Mouse (Mus musculus) heart, adult 9 months (tissue): ENCODE measurements around the gene Smad1.

Source experiments
- DNase-seq, 2 experiments: peaks; one replicate each; pipeline ENCODE4 v3.0.0; 2022; ENCODE audit warnings: low spot score in 2 of 2

Smad1 gene

GRCm38 (mm10) chr8:79299704-79300103, 99.6 kb downstream of the Smad1 start:
- no peak for DNase-seq

GRCm38 (mm10) chr8:79297763-79298162, 101.6 kb downstream of the Smad1 start:
- DNase-seq, result peak; percentile 36 to 51

- DNase-seq, result no peak
Observed at GRCm38 (mm10) chr8:79295276-79296105, 103.8 kb downstream of the Smad1 start.

- DNase-seq, result peak; percentile 97 to 99
Observed at GRCm38 (mm10) chr8:79294610-79295275, 104.6 kb downstream of the Smad1 start, which contains the start of gene Mmaa. Gene Mmaa (minus strand): TSS chr8:79294937.

GRCm38 (mm10) chr8:79293841-79294240, 105.5 kb downstream of the Smad1 start:
- no peak for DNase-seq

GRCm38 (mm10) chr8:79292712-79293264, 106.5 kb downstream of the Smad1 start:
- DNase-seq, result no peak

GRCm38 (mm10) chr8:79289592-79289991, 109.7 kb downstream of the Smad1 start:
- DNase-seq, result no peak

- no peak for DNase-seq
Observed at GRCm38 (mm10) chr8:79288681-79289080, 110.6 kb downstream of the Smad1 start.
